Mouse (Mus musculus) limb, embryonic 14.5 days (tissue): ENCODE data around the gene Phactr2. TPM values are rescaled to one million over a fixed set of nuclear protein-coding genes. Genes with fewer than 3 reads are reported as not detected.

ENCODE experiments used
- ATAC-seq: fragments of 200-750 bp; cut with Nextera tagmentation; 2 replicates; pipeline ENCODE4 v1.8.0; 2017; ENCODE audit warnings: low read depth, moderate number of reproducible peaks, moderate TSS enrichment; ENCODE audit not compliant: low FRiP score
- DNase-seq: peaks from one replicate; pipeline ENCODE4 v3.0.0-alpha.2; 2015; ENCODE audit warnings: low spot score
- H3K27ac ChIP-seq: fragments of 300-500 bp; sonication (generic); replicated peaks from 2 replicates; pipeline ENCODE4 v1.5.1; 2014; ENCODE audit warnings: low read depth, mild to moderate bottlenecking, low read length, moderate library complexity, mixed read lengths
- H3K27me3 ChIP-seq: fragments of 300-500 bp; sonication (generic); 2 replicates; pipeline ENCODE4 v1.6.1; 2014; ENCODE audit warnings: low read length, mixed read lengths; ENCODE audit not compliant: control insufficient read depth, insufficient read depth
- H3K36me3 ChIP-seq: fragments of 300-500 bp; sonication (generic); 2 replicates; pipeline ENCODE4 v1.6.1; 2014; ENCODE audit warnings: mild to moderate bottlenecking, low read length, moderate library complexity, mixed read lengths; ENCODE audit not compliant: control insufficient read depth, insufficient read depth
- H3K4me1 ChIP-seq: fragments of 300-500 bp; sonication (generic); 2 replicates; pipeline ENCODE4 v1.6.1; 2014; ENCODE audit warnings: antibody characterized with exemption, low read length, mixed read lengths; ENCODE audit not compliant: control insufficient read depth, insufficient read depth
- H3K4me2 ChIP-seq: fragments of 300-500 bp; sonication (generic); replicated peaks from 2 replicates; pipeline ENCODE4 v1.6.1; 2014; ENCODE audit warnings: low read depth, mild to moderate bottlenecking, low read length, moderate library complexity; ENCODE audit not compliant: severe bottlenecking
- H3K4me3 ChIP-seq: fragments of 300-500 bp; sonication (generic); replicated peaks from 2 replicates; pipeline ENCODE4 v1.5.1; 2014; ENCODE audit warnings: low read length
- H3K9ac ChIP-seq: fragments of 300-500 bp; sonication (generic); 2 replicates; pipeline ENCODE4 v1.6.1; 2014; ENCODE audit warnings: mild to moderate bottlenecking, low read depth, low read length, moderate library complexity; ENCODE audit not compliant: severe bottlenecking
- H3K9me3 ChIP-seq: fragments of 300-500 bp; sonication (generic); 2 replicates; pipeline ENCODE4 v1.6.1; 2016; ENCODE audit warnings: low read length; ENCODE audit not compliant: control insufficient read depth
- POLR2A ChIP-seq: fragments of 200-500 bp; IDR thresholded peaks from 2 replicates; pipeline ENCODE4 v1.8.0; 2012; ENCODE audit warnings: inconsistent platforms, mild to moderate bottlenecking, moderate library complexity, borderline replicate concordance; ENCODE audit not compliant: insufficient read depth, insufficient read length; ENCODE audit errors: extremely low read depth
- WGBS: fragments of 180-500 bp; shearing (Covaris S2); extraction: QIAGEN DNeasy Blood & Tissue Kit; methylation state at CpG from one replicate; pipeline ENCODE4 v1.1.7; 2014; 5-methylcytosine and 5-hydroxymethylcytosine counted together
- polyA plus RNA-seq, 2 experiments: library from polyadenylated mRNA; depleted of rRNA in 1 of 2; stranded (reverse) in 1 of 2; unstranded in 1 of 2; fragments of >200 nt; fragmentation: Nextera tagmentation in 1 of 2; extraction: Ambion mirVana in 1 of 2; gene quantifications; 2 replicates each; pipeline versions ENCODE4 v1.2.1 to v1.2.3; 2012 to 2014

The Phactr2 gene
- polyA plus RNA-seq, 2 experiments, result 20.0 to 36.5 TPM

DNA sequence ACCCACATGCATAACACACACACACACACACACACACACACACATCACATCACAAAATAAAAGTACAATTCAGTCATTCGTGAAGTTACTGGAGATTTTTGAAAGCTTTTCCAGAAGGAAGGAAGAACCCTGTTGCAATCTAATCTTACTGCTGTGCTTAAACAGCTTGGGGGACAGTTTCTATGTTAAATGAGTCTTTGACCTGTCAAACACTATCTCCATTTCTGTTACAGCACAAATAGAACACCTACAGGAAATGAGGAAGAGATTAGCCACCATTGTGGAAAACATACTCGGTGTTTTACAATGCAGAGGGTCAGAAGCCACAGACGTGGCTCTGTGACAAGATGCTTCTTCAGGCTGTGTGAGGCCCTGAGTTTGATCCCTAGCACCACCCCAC is 164.1 kb downstream of the Phactr2 start:
- H3K4me2 ChIP-seq, result no peak overlapping the region
- H3K4me3 ChIP-seq, result no peak overlapping the region
- no peaks in the 10 kb centered on the region for H3K27me3 ChIP-seq
- H3K36me3 ChIP-seq, result peaks cover 3% of the 10 kb centered on the region; the same call in 1 of the 2 replicates
- no peak for TF ChIP-seq POLR2A
- no peaks in the 10 kb centered on the region for H3K9me3 ChIP-seq
- ATAC-seq (no peak), DNase-seq (no peak)
- no peak overlapping the region for H3K27ac ChIP-seq
- no peaks in the 10 kb centered on the region; the same call in 1 of the 2 replicates for H3K4me1 ChIP-seq
- 72% methylated on average over 3 of the region's 3 CpGs for WGBS
- H3K9ac ChIP-seq, result no peak overlapping the region

DNA sequence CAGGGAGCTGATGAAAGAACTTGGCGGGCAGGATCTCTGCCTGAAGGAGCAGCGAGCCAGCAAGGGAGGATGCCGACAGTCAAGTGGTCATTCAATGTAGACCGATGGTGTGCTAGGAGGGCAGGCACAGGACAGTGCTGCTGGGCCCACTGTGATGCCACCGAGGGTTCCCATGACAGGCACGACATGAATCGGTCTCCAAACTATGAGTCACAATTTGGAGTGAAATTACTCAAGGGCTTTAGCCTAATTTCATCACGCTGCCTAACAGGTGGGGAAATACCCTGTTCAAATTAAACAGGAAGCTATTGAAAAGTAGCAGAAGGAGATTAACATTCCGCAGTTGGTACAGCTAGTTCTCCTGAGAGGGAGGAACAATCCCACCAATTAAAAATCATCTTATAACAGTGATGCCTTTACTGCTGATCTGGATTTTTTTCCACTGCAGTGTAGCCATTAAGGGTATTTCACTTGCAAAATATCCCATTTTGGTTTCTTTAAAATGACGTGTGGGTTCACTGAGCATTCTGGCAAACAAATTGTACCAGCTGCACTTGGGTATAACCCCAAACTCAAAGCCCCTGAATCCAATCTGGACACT is 169.5 kb downstream of the Phactr2 start:
- Histone ChIP-seq H3K9ac (no peak overlapping the region), H3K4me2 (no peak overlapping the region), H3K27me3 (no peaks in the 10 kb centered on the region), H3K4me1 (peaks cover 5% of the 10 kb centered on the region; the same call in 1 of the 2 replicates), H3K27ac (no peak overlapping the region; the same call in 1 of the 2 replicates), H3K36me3 (peaks cover 3% of the 10 kb centered on the region; the same call in 1 of the 2 replicates), H3K4me3 (no peak overlapping the region), H3K9me3 (no peaks in the 10 kb centered on the region)
- peak; percentile 42; the same call in 1 of the 2 replicates for ATAC-seq
- DNase-seq, result peak; percentile 71
- 79% methylated on average over 10 of the region's 10 CpGs for WGBS
- TF ChIP-seq POLR2A, result no peak

DNA sequence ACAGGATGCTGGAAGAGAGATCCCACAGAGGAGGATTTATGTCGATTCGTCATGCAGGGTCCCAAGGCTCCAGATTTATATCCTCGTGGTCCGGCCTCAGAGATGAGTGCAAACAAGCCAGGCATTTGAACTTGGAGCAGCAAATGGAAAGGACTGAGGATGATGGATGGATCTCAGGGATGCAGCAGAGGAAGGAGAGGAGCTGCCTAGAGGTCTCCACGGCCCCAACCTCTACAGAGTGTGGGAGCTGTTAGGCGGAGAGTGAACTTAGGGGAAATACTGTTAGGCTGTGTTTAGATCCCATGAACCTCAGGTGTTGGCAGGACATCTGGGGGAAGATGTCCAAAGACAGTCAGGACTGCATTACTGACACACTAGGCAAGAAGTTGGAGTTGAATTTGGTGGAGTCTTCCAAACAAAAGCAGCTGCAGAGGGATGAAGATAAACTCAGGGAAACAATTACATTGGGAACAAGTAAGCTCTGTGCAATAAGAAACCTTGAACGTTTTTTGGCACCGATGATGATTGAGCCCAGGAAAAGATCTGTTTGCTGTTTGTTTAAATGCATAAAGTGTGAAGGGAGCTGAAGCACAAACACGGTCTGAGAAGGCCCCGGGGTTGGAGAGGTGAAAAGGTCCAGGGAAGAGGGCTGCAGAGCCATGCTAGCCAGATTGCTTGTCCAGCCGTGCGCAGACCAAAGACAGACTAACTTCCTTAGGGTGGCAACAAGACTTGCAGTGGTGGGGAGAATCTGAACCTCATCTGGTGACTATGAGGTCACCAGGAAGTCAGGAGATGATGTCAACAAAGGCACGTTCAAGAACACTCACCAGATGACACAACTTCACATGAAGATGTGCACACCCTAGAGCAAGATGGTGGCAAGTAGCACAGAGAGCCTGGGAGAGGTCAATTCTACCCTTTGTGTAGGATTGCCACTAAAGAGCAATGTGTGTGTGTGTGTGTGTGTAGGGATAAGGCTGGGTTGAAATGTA is 170.6 kb downstream of the Phactr2 start:
- Histone ChIP-seq H3K27ac (no peak overlapping the region), H3K4me2 (no peak overlapping the region), H3K9ac (no peak overlapping the region), H3K27me3 (no peaks in the 10 kb centered on the region), H3K9me3 (no peaks in the 10 kb centered on the region), H3K4me1 (peaks cover 5% of the 10 kb centered on the region; the same call in 1 of the 2 replicates), H3K36me3 (peaks cover 3% of the 10 kb centered on the region; the same call in 1 of the 2 replicates), H3K4me3 (no peak overlapping the region)
- 77% methylated on average over 13 of the region's 13 CpGs for WGBS
- ATAC-seq, result peak; percentile 47
- no peak for TF ChIP-seq POLR2A
- peak; percentile 62 for DNase-seq

DNA sequence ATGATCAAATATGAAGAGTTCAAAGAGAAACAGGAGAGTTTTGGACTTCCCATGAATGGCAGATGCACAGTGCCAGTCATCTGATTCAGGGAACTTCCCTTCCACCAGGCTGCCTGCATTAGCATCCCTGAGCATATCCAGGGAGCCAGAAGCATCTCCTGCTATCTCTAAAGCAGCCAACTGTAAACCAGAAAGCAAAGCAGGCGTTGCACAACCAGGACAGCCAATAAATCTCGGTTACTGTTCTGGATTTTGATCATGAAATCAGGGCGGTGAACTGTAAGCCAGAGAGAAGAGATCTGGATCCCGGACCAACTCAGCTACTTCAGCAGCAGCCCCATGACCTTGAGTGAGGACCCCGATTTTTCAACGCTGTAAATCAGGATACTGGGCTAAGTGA is 173.6 kb downstream of the Phactr2 start:
- no peak for TF ChIP-seq POLR2A
- no peaks in the 10 kb centered on the region for H3K27me3 ChIP-seq
- no peak overlapping the region for H3K27ac ChIP-seq
- DNase-seq (no peak), ATAC-seq (no peak)
- no peak overlapping the region for H3K9ac ChIP-seq
- H3K9me3 ChIP-seq, result no peaks in the 10 kb centered on the region
- H3K4me3 ChIP-seq, result no peak overlapping the region
- peaks cover 15% of the 10 kb centered on the region for H3K4me1 ChIP-seq
- no peaks in the 10 kb centered on the region for H3K36me3 ChIP-seq
- WGBS, result 80% methylated on average over 6 of the region's 6 CpGs
- H3K4me2 ChIP-seq, result no peak overlapping the region

DNA sequence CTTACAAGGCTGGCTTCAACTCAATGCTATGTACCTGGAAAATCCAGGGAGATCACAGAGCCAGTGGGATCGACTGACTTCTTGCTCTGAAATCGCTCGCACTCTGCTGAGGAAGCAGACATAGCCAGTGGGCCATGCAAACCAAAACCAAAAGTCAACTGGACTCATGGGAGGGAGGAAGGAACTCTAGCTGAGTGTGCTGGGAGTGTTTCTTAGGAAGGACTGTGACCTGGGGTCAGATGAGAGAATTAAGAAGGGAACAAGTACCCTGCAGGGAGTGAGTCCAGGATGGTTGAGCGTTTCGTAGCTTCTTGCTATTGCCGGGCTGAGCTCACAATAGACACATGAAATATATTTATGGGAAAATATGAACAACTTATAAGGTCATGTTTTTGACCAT is 174.0 kb downstream of the Phactr2 start:
- 0 out of 2 replicates have a peak overlapping the region, but pooled peaks have one; percentile 13 for H3K4me2 ChIP-seq
- H3K27ac ChIP-seq, result no peak overlapping the region
- TF ChIP-seq POLR2A, result no peak
- no peaks in the 10 kb centered on the region for H3K9me3 ChIP-seq
- 79% methylated on average over 6 of the region's 6 CpGs for WGBS
- no peak overlapping the region for H3K4me3 ChIP-seq
- H3K9ac ChIP-seq, result no peak overlapping the region
- ATAC-seq (no peak), DNase-seq (no peak)
- peaks cover 18% of the 10 kb centered on the region for H3K4me1 ChIP-seq
- no peaks in the 10 kb centered on the region for H3K27me3 ChIP-seq
- H3K36me3 ChIP-seq, result no peaks in the 10 kb centered on the region
